Mouse (Mus musculus): ENCODE measurements around the gene Mrrf.
"Not testable (repeated sequence)": the region's sequence is repeated elsewhere in the genome, so short reads cannot be mapped to it uniquely, and the experiment has no call there.

- TF ChIP-seq CTCF, EP300 (IDR thresholded peaks at IDR 0.05; ENCODE audit: low read depth): not testable (repeated sequence)
These were observed 45.6 kb downstream of the Mrrf start for GRCm38 (mm10) chr2:36181587-36182368.

All from liver, postnatal 0 days (tissue).